Mouse (Mus musculus) adipocyte (in vitro differentiated cells): ENCODE measurements around the gene Pan3.
A peak's percentile ranks its signal among the peaks of the same experiment; 100 is the strongest.
"Not testable (repeated sequence)": the region's sequence is repeated elsewhere in the genome, so short reads cannot be mapped to it uniquely, and the experiment has no call there.

Source experiments
- DNase-seq: peaks from one replicate; pipeline ENCODE4 v3.0.0-alpha.2; 2016; ENCODE audit warnings: low spot score

Pan3 gene

GRCm38 (mm10) chr5:147557641-147558040 lies 127.7 kb downstream of the Pan3 start:
- DNase-seq: not testable (repeated sequence)

GRCm38 (mm10) chr5:147563511-147564139 lies 133.7 kb downstream of the Pan3 start:
- no peak for DNase-seq

- DNase-seq: no peak
Observed at GRCm38 (mm10) chr5:147564140-147564590, 134.2 kb downstream of the Pan3 start.

GRCm38 (mm10) chr5:147565444-147565843 lies 135.5 kb downstream of the Pan3 start:
- no peak for DNase-seq

GRCm38 (mm10) chr5:147566335-147566734 lies 136.4 kb downstream of the Pan3 start:
- no peak for DNase-seq

- DNase-seq: no peak
Observed at GRCm38 (mm10) chr5:147572695-147573094, 142.7 kb downstream of the Pan3 start.

GRCm38 (mm10) chr5:147573555-147573954 lies 143.6 kb downstream of the Pan3 start:
- no peak for DNase-seq

- DNase-seq: no peak
Observed at GRCm38 (mm10) chr5:147574517-147574916, 144.6 kb downstream of the Pan3 start.

GRCm38 (mm10) chr5:147577003-147577402 lies 147.0 kb downstream of the Pan3 start:
- DNase-seq: no peak

GRCm38 (mm10) chr5:147579148-147579547 lies 149.2 kb downstream of the Pan3 start:
- DNase-seq: no peak

GRCm38 (mm10) chr5:147579691-147580090 lies 149.7 kb downstream of the Pan3 start:
- no peak for DNase-seq

GRCm38 (mm10) chr5:147580181-147580580 lies 150.2 kb downstream of the Pan3 start:
- DNase-seq: no peak

- peak; percentile 77 for DNase-seq
Observed at GRCm38 (mm10) chr5:147583702-147584298, 153.8 kb downstream of the Pan3 start.

GRCm38 (mm10) chr5:147584648-147585047 lies 154.7 kb downstream of the Pan3 start:
- no peak for DNase-seq

GRCm38 (mm10) chr5:147585070-147585469 lies 155.1 kb downstream of the Pan3 start:
- DNase-seq: peak; percentile 24

- no peak for DNase-seq
Observed at GRCm38 (mm10) chr5:147589814-147590213, 159.9 kb downstream of the Pan3 start.

GRCm38 (mm10) chr5:147597825-147598224 lies 167.9 kb downstream of the Pan3 start:
- no peak for DNase-seq
